Mouse (Mus musculus): ENCODE data around the gene Saa2. TPM values are rescaled to one million over a fixed set of nuclear protein-coding genes. Genes with fewer than 3 reads are reported as not detected.

Saa2 gene
- polyA plus RNA-seq, 1 experiment from 2014 or later = 0.61 TPM

DNA sequence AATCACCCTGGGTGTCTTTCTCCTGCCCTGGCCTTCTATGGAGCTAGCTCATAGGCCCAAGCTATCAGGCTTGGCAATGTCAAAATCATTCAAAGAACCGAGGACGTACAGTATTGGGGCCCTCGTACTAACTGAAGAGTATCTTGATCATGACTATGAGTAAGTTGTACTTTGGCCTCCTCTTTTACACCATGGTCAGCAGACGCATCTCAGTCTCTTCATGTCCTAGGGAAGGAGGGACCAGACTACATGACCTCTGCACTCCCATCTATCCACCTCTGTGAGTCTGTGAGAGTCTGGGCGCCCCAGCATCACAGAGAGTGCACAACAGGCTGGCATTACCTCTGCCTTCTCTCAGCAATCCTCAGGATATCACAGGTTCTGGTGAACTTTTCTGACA, 11.0 kb downstream of the Saa2 start:
- Histone ChIP-seq H3K9me3 (no peaks in the 10 kb centered on the region), H3K4me3 (replicated peaks) (no peak overlapping the region), H3K9ac (replicated peaks) (no peak overlapping the region), H3K4me1 (replicated peaks) (no peaks in the 10 kb centered on the region), H3K27ac (no peak overlapping the region), H3K36me3 (peaks cover 85% of the 10 kb centered on the region), H3K4me2 (no peak overlapping the region), H3K27me3 (no peaks in the 10 kb centered on the region)
- 94% methylated on average over 5 of the region's 5 CpGs for WGBS
- ATAC-seq (ENCODE audit: insufficient number of reproducible peaks, insufficient read depth, low FRiP score, low TSS enrichment, low read depth) = no peak

- peaks cover 97% of the 10 kb centered on the region for H3K36me3 ChIP-seq
- ATAC-seq (ENCODE audit: insufficient number of reproducible peaks, insufficient read depth, low FRiP score, low TSS enrichment, low read depth) = no peak
- H3K4me3 ChIP-seq (replicated peaks) = no peak overlapping the region
- H3K4me2 ChIP-seq = no peak overlapping the region
- H3K9me3 ChIP-seq = no peaks in the 10 kb centered on the region
- H3K27me3 ChIP-seq = no peaks in the 10 kb centered on the region
- no peak overlapping the region for H3K9ac ChIP-seq (replicated peaks)
- no peak overlapping the region for H3K27ac ChIP-seq
- H3K4me1 ChIP-seq (replicated peaks) = no peaks in the 10 kb centered on the region
- 89% methylated on average over 8 of the region's 8 CpGs for WGBS
Observed at GRCm38 (mm10) chr7:46764672-46765071, 13.1 kb downstream of the Saa2 start.

DNA sequence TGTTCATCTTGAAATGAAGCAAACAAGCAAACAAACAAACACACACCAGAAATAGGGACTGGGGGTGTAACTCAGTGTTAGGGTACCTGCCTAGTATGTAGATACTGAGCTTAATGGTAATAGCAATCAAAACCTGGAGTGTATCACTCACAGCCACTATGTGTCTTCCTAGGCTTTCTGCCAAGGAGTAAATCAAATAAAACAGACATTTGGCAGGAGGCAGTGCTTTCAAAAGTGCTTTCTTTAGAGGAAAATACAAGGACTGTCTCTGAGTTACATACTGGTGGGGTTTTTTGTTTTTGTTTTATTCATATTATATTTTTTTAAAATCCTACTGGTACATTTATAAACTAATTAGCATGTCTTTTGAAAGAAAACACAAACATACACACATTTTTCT, 15.8 kb downstream of the Saa2 start:
- H3K9me3 ChIP-seq = no peaks in the 10 kb centered on the region
- H3K4me3 ChIP-seq (replicated peaks) = no peak overlapping the region
- ATAC-seq (ENCODE audit: insufficient number of reproducible peaks, insufficient read depth, low FRiP score, low TSS enrichment, low read depth) = no peak
- H3K4me1 ChIP-seq (replicated peaks) = no peaks in the 10 kb centered on the region
- H3K27me3 ChIP-seq = no peaks in the 10 kb centered on the region
- H3K36me3 ChIP-seq = peaks cover 85% of the 10 kb centered on the region
- no peak overlapping the region for H3K4me2 ChIP-seq
- H3K9ac ChIP-seq (replicated peaks) = no peak overlapping the region
- no peak overlapping the region for H3K27ac ChIP-seq

GRCm38 (mm10) chr7:46768451-46768850, 16.9 kb downstream of the Saa2 start:
- H3K9me3 ChIP-seq = no peaks in the 10 kb centered on the region
- H3K4me3 ChIP-seq (replicated peaks) = no peak overlapping the region
- no peak overlapping the region for H3K27ac ChIP-seq
- no peak for ATAC-seq (ENCODE audit: insufficient number of reproducible peaks, insufficient read depth, low FRiP score, low TSS enrichment, low read depth)
- H3K36me3 ChIP-seq = peaks cover 85% of the 10 kb centered on the region
- H3K9ac ChIP-seq (replicated peaks) = no peak overlapping the region
- no peaks in the 10 kb centered on the region for H3K4me1 ChIP-seq (replicated peaks)
- H3K27me3 ChIP-seq = no peaks in the 10 kb centered on the region
- no peak overlapping the region for H3K4me2 ChIP-seq
- 91% methylated on average over 7 of the region's 7 CpGs for WGBS

DNA sequence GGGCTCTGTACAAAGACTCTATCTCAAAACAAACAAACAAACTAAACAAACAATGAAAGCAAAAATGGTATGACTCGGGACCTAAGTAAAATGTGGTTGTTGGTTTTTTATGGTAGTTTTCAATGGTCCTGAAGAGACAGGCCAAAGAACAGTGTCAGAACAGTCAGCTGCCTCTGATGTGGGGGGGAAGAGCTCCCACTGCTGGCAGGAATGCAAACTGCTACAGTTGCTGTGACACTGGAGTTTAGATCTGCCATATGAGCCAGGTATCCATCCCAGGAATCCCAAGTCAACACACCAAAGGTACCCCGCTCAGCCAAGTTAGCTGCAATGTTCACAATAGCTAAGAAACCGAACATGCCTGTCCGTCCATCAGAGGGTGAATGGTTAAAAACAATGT, 19.1 kb downstream of the Saa2 start:
- ATAC-seq (ENCODE audit: insufficient number of reproducible peaks, insufficient read depth, low FRiP score, low TSS enrichment, low read depth) = no peak
- peaks cover 87% of the 10 kb centered on the region for H3K36me3 ChIP-seq

DNA sequence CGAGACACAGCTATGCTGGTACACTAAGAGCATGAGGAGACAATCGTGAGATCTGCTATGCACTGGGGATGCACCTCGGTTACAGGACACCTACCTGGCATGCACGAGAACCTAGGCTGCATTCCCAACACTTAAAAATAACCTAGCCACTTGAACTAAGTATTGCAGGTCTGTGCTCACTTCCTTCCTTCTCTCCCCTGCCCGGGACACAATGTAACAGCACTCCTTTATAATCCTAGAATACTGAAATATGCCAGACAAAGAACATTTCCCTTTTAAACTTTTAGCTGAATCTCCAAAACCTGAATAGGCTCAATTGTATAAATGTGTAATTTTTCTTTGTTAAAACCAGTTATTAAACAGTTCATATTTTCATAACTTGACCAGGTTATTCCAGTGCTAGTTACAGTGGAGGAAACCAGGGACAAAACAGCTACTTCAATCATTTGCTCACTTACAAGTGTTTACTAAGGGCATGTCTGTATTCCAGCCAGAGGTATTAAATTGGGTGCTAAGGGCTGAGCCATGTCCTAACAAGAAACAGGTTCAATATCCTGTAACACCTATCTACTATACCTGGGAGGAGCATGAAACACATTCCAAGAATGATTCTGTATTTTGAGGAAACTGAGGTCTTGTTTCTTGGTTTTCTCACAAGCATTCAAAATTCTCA, 37.7 kb downstream of the Saa2 start:
- ATAC-seq (ENCODE audit: insufficient number of reproducible peaks, insufficient read depth, low FRiP score, low TSS enrichment, low read depth) = no peak
- H3K27me3 ChIP-seq = no peaks in the 10 kb centered on the region
- WGBS = 88% methylated on average over 5 of the region's 5 CpGs

More for the DNA sequence above, 19.1 kb downstream of the Saa2 start:
- H3K9ac ChIP-seq (replicated peaks) = no peak overlapping the region
- H3K27me3 ChIP-seq = no peaks in the 10 kb centered on the region
- H3K27ac ChIP-seq = no peak overlapping the region
- no peaks in the 10 kb centered on the region for H3K4me1 ChIP-seq (replicated peaks)
- no peak overlapping the region for H3K4me3 ChIP-seq (replicated peaks)
- 62% methylated on average over 4 of the region's 4 CpGs for WGBS
- H3K4me2 ChIP-seq = no peak overlapping the region
- H3K9me3 ChIP-seq = no peaks in the 10 kb centered on the region

GRCm38 (mm10) chr7:46793871-46794270, 42.3 kb downstream of the Saa2 start:
- no peak overlapping the region for H3K4me3 ChIP-seq (replicated peaks)
- H3K4me2 ChIP-seq = no peak overlapping the region
- H3K9me3 ChIP-seq = no peaks in the 10 kb centered on the region
- 82% methylated on average over 4 of the region's 4 CpGs for WGBS
- peaks cover 23% of the 10 kb centered on the region for H3K4me1 ChIP-seq (replicated peaks)
- no peak for ATAC-seq (ENCODE audit: insufficient number of reproducible peaks, insufficient read depth, low FRiP score, low TSS enrichment, low read depth)
- no peaks in the 10 kb centered on the region for H3K27me3 ChIP-seq
- H3K36me3 ChIP-seq = peaks cover 23% of the 10 kb centered on the region
- H3K9ac ChIP-seq (replicated peaks) = no peak overlapping the region
- no peak overlapping the region for H3K27ac ChIP-seq

More for the DNA sequence above, 37.7 kb downstream of the Saa2 start:
- H3K9me3 ChIP-seq = no peaks in the 10 kb centered on the region
- H3K4me1 ChIP-seq (replicated peaks) = peaks cover 6% of the 10 kb centered on the region
- peaks cover 57% of the 10 kb centered on the region for H3K36me3 ChIP-seq
- H3K9ac ChIP-seq (replicated peaks) = no peak overlapping the region
- no peak overlapping the region for H3K4me2 ChIP-seq
- no peak overlapping the region for H3K27ac ChIP-seq
- H3K4me3 ChIP-seq (replicated peaks) = no peak overlapping the region

DNA sequence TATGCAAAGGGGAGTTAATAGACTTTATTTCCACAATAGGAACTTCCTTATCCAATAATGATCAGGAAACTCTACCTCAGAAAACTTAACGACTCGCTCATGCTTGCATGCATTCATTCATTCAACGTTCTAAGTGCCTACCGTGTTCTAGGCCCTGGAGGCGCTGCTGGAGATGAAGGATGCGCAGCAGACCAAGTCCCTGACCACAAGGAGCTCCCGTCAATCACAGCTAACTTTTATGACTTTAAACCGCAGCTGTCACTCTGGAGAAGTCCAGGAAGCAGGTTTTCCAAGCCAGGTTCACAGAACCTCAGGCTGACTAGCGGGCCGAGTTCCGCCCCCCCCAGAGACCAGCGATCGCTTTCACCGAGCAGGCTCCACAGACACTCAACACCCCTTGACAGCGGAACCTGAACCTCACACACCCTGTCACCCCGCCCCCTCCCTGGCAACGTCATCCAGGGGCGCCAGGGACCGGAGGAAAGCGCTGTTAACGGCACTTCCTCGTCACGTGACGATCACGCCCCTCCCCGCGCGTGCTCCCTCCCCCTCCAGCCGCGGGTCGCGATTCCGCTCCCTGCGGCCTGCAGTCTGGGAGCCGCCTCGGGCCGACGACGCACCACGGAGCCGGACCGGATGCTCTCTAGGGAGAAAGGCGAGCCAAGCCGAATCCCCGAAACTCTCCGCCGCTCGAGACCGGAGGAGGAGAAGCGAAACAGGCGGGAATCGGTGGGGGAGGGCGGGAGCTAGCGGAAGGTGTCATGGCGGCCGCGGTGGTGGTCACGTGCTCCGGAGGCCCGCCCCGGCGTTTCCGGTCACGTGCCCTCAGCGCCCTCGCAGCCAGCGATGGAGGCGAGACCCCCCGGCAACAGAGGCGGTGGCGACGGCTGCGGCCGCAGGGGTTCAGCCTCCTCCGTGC, 44.0 kb downstream of the Saa2 start, which contains the start of the genes Hps5 and Gtf2h1:
Gene Hps5 (minus strand): TSS at position 778 of the 919 bp plus-strand sequence.
Gene Gtf2h1 (plus strand): TSS at position 817 of the 919 bp plus-strand sequence.
- peak; percentile 98 for ATAC-seq (ENCODE audit: insufficient number of reproducible peaks, insufficient read depth, low FRiP score, low TSS enrichment, low read depth)
- Histone ChIP-seq H3K9ac (replicated peaks) (peak within 1 kb of the TSS; percentile 89), H3K27ac (peak within 1 kb of the TSS; percentile 87), H3K4me1 (replicated peaks) (peaks cover 23% of the 10 kb centered on the region), H3K36me3 (peaks cover 22% of the 10 kb centered on the region), H3K4me2 (peak within 1 kb of the TSS; percentile 93), H3K4me3 (replicated peaks) (peak within 1 kb of the TSS; percentile 88), H3K9me3 (no peaks in the 10 kb centered on the region), H3K27me3 (no peaks in the 10 kb centered on the region)
- under 1% methylated on average over 75 of the region's 75 CpGs for WGBS

DNA sequence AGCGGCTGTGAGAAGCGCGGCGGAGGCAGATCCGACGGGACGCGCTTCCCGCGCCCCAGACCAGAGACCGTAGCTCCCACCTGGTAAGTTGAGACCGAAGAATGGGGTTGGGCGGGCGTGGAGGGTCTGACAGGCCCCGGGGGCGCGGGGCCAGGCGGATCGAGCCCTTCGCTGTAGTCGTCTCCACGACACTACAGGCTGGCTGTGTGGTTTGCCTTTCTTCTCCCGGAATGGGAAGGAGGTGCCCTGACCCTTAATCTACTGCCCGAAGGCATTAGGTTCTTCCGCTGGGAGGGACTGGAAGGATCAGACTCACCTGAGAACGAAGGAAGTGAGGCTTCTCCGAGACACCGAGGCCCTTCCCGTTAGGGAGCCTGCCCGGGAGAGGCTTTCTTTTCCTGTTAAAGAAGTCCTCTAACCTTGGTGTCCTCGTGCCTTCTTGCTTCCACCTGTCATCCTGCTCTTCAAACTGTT, 44.7 kb downstream of the Saa2 start:
- H3K4me2 ChIP-seq = peak overlapping the region; percentile 93
- H3K9me3 ChIP-seq = no peaks in the 10 kb centered on the region
- peak overlapping the region; percentile 89 for H3K9ac ChIP-seq (replicated peaks)
- under 1% methylated on average over 30 of the region's 31 CpGs for WGBS
- H3K36me3 ChIP-seq = peaks cover 24% of the 10 kb centered on the region
- peaks cover 23% of the 10 kb centered on the region for H3K4me1 ChIP-seq (replicated peaks)
- H3K27me3 ChIP-seq = no peaks in the 10 kb centered on the region
- peak overlapping the region; percentile 88 for H3K4me3 ChIP-seq (replicated peaks)
- peak; percentile 48; the same call in 1 of the 2 replicates for ATAC-seq (ENCODE audit: insufficient number of reproducible peaks, insufficient read depth, low FRiP score, low TSS enrichment, low read depth)
- peak overlapping the region; percentile 87; the same call in 1 of the 2 replicates for H3K27ac ChIP-seq

GRCm38 (mm10) chr7:46796779-46797178, 45.2 kb downstream of the Saa2 start:
- no peak for ATAC-seq (ENCODE audit: insufficient number of reproducible peaks, insufficient read depth, low FRiP score, low TSS enrichment, low read depth)
- H3K27me3 ChIP-seq = no peaks in the 10 kb centered on the region
- peaks cover 23% of the 10 kb centered on the region for H3K4me1 ChIP-seq (replicated peaks)
- H3K4me3 ChIP-seq (replicated peaks) = peak overlapping the region; percentile 88
- H3K27ac ChIP-seq = no peak overlapping the region
- peak overlapping the region; percentile 93 for H3K4me2 ChIP-seq
- WGBS = 59% methylated on average over 6 of the region's 6 CpGs
- H3K9ac ChIP-seq (replicated peaks) = peak overlapping the region; percentile 89; the same call in 1 of the 2 replicates
- H3K36me3 ChIP-seq = peaks cover 28% of the 10 kb centered on the region
- H3K9me3 ChIP-seq = no peaks in the 10 kb centered on the region

All from limb, embryonic 12.5 days (tissue).